Mouse (Mus musculus): ENCODE measurements around the gene Ccdc106. TPM values are rescaled to one million over a fixed set of nuclear protein-coding genes. Genes with fewer than 3 reads are reported as not detected.
A peak's percentile ranks its signal among the peaks of the same experiment; 100 is the strongest.

Ccdc106 gene
- total and polyA plus RNA-seq, 3 experiments, result 0.52 to 0.81 TPM; not detected in 1

GRCm38 (mm10) chr7:5015118-5016001 lies 5.0 kb upstream of the Ccdc106 start, which contains the start of gene Gm44973 (continued):
- TF ChIP-seq POLR2A (IDR thresholded peaks at IDR 0.05; ENCODE audit: low read depth, low read length) (peak; percentile 68; the same call in 1 of the 2 replicates), USF1 (IDR thresholded peaks at IDR 0.05; ENCODE audit: low read depth, low read length) (no peak), NRF1 (IDR thresholded peaks at IDR 0.05; ENCODE audit: low read depth, low read length) (peak; percentile 65), PAX5 (IDR thresholded peaks at IDR 0.05; ENCODE audit: low read length) (no peak), MAFK (IDR thresholded peaks at IDR 0.05; ENCODE audit: insufficient replicate concordance, low read length) (no peak), POLR2AphosphoS2 (IDR thresholded peaks at IDR 0.05; ENCODE audit: low read depth, low read length) (no peak), TBP (conservative IDR thresholded peaks at IDR 0.05; ENCODE audit: low read depth, low read length) (no peak), RAD21 (IDR thresholded peaks at IDR 0.05; ENCODE audit: low read depth, low read length) (no peak), ZMIZ1 (IDR thresholded peaks at IDR 0.05; ENCODE audit: low read depth, low read length) (no peak), MAX (IDR thresholded peaks at IDR 0.05; ENCODE audit: low read length) (peak; percentile 65), E2F4 (IDR thresholded peaks at IDR 0.05; ENCODE audit: insufficient replicate concordance, low read depth, low read length) (peak; percentile 58; the same call in 1 of the 2 replicates), MYC (IDR thresholded peaks at IDR 0.05; ENCODE audit: low read depth, low read length) (0 out of 2 replicates have a peak, but pooled peaks have one; percentile 46)

DNA sequence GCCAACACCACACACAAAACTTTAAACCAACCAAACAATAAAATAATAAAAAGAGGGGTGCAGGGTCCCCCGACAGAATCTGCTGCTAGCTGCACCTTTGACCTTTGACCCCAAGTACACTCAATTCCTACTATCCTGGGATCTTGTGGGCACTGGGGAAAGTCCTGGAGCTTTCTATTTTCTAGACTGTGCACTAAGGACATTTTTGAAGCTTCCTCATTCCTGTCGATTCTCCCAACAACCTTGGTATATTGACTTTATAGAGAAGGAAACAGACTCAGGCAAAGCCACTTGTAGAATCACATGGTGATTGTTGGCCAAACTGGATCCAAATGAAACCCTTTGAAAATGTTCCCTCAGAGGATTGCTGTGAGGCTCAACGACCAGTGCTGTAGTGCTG lies 4.3 kb upstream of the Ccdc106 start:
- Histone ChIP-seq H3K36me3 (replicated peaks in 1 of 2; ENCODE audit: control insufficient read depth in 1 of 2, insufficient read depth in 1 of 2, low read length in 1 of 2) (peaks cover 23 to 32% of the 10 kb centered on the region in 2 experiments), H3K4me3 (replicated peaks in 1 of 3; ENCODE audit: low read depth in 2 of 3, low read length in 2 of 3, poor library complexity in 1 of 3) (peak overlapping the region; percentile 44 to 73 (median 61)), H3K27ac (ENCODE audit: insufficient read depth, low read depth) (peak overlapping the region; percentile 90), H3K4me2 (ENCODE audit: insufficient read depth, low read depth, poor library complexity, severe bottlenecking) (peak overlapping the region; percentile 74), H3K79me2 (replicated peaks; ENCODE audit: control insufficient read depth, extremely low read depth, insufficient read depth, poor library complexity, severe bottlenecking) (peaks cover 12% of the 10 kb centered on the region), H3K27me3 (replicated peaks) (no peaks in the 10 kb centered on the region), H3K9ac (ENCODE audit: insufficient read depth, low read depth) (peak overlapping the region; percentile 81), H3K4me1 (ENCODE audit: control insufficient read depth in 1 of 2, insufficient read depth in 2 of 2) (peaks cover 4 to 37% of the 10 kb centered on the region in 2 experiments), H3K9me3 (replicated peaks; ENCODE audit: low read length) (peaks cover 6% of the 10 kb centered on the region)
- dilution Hi-C loops (cut with MboI; ENCODE audit: extremely low pct_ligation_motif_present, extremely low pct_unique_long_range_greater_than_20kb, low sequenced_read_pairs), result no loop called here
- TF ChIP-seq NRF1 (IDR thresholded peaks at IDR 0.05; ENCODE audit: low read depth, low read length), result no peak
- no peak for TF ChIP-seq TCF12 (IDR thresholded peaks at IDR 0.05; ENCODE audit: low read depth, low read length)
- TF ChIP-seq GABPA (IDR thresholded peaks at IDR 0.05; ENCODE audit: insufficient replicate concordance, low read depth, low read length), result no peak
- no peak for TF ChIP-seq ZC3H11A (IDR thresholded peaks at IDR 0.05; ENCODE audit: low read depth, low read length)
- no peak for TF ChIP-seq HCFC1 (IDR thresholded peaks at IDR 0.05; ENCODE audit: low read depth, low read length)
- no peak for TF ChIP-seq USF1 (IDR thresholded peaks at IDR 0.05; ENCODE audit: low read depth, low read length)
- TF ChIP-seq MYC (IDR thresholded peaks at IDR 0.05; ENCODE audit: low read depth, low read length), result no peak
- TF ChIP-seq POLR2A (IDR thresholded peaks at IDR 0.05; ENCODE audit: low read depth, low read length), result no peak
- no peak for TF ChIP-seq SMC3 (IDR thresholded peaks at IDR 0.05; ENCODE audit: low read depth, low read length)
- no peak for TF ChIP-seq ZKSCAN1 (IDR thresholded peaks at IDR 0.05; ENCODE audit: borderline replicate concordance, low read depth, low read length)
- no peak for DNase-seq (ENCODE audit: extremely low read depth)
- in situ Hi-C loops (cut with MboI; ENCODE audit: low pct_ligation_motif_present, low pct_unique_long_range_greater_than_20kb, low sequenced_read_pairs), result no loop called here

Measured in CH12.LX (cell line).